Mouse (Mus musculus): ENCODE data around the gene Gprasp1. TPM values are rescaled to one million over a fixed set of nuclear protein-coding genes. Genes with fewer than 3 reads are reported as not detected.
"Not testable (repeated sequence)": the region's sequence is repeated elsewhere in the genome, so short reads cannot be mapped to it uniquely, and the experiment has no call there.

Gprasp1 gene
- total RNA-seq (2015) (13.5 and 19.9 TPM in 2 replicates), total RNA-seq (2017) (21.0 and 32.2 TPM in 2 replicates)

DNA sequence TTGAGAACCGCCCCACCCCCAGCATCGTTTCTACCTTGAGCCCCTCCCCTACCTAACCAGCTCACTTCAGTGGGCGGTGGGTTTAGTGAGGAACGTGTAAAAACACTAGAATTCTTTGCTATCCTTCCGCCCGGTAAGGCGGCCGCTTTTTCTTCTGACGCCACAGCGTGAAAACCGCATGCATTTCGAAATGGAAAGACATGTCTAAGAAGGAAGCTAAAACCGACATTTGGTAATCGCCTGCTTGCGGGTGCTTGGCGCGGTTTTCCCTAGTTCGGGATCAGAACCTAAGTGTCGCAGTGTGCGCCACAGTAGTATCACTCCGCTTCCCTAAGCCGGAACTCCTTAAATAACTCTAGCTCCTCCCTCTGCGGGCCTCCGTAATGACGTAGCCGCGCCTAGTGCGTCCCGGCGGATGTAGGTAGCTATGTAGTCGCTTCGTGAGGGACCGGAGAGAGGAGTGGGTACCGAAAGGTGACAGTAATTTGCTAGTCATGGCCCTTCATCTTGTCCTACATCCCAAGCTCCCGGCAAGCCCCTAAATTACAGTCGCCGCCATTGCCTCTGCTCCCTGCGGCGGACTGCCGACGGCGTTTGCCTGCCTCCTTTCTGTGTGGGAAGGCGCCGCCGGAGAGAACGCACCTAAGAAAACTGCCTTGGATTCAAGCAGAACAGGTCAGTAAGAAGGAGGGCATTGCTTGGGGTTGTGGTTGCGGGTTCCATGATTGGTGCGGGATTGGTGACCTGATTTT, at the start of gene Gprasp1, which contains the start of gene Armcx5:
Gene Gprasp1, plus strand, starts transcription at position 430 of the 752 bp plus-strand sequence.
Gene Armcx5, plus strand, starts transcription at position 430 of the 752 bp plus-strand sequence.
- ATAC-seq (replicated peaks; ENCODE audit: poor library complexity): peak; percentile 99

- ATAC-seq (replicated peaks; ENCODE audit: poor library complexity): no peak
These were observed 48.9 kb upstream of the Gprasp1 start, which contains the start of gene Tcp11x2 for GRCm38 (mm10) chrX:135693633-135694032. Gene Tcp11x2 (minus strand): TSS chrX:135693790.

DNA sequence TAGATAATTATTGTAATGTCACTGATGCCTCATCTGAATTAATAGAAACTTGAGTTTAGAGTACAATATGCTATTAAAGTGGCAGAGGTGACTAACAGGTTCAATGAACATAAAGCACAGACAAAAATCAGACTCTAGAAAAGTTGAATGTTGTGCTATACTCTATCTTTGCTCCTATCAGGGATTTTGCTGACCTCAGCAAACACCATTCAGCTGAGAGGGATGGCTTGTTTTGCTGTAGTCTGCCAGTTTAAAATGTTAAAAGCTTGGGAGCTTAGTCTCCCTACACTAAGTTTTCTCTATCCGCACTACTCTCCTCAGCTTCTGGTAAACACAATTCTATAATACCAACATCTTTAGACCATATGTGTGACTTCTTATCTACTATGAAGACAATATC, 39.4 kb upstream of the Gprasp1 start:
- no peak for ATAC-seq (replicated peaks; ENCODE audit: poor library complexity)

DNA sequence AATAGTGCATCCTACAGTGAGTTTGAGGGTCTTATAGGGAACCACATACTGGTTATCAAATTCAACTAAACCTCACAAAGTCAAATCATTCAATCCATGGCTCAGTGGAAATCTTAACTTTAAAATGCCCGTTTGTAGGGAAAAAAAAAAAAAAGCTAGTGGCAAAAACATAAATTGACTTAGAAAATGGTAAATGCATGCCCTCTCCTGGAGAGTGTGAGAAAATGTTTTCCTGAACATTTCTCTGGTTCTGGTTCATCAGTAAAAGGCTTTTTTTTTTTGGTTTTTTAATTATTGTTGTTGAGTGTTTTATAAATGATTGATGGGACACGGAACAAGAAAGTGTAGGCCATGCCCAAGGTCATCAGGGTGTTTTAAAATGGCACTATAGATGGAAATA, 38.2 kb upstream of the Gprasp1 start:
- ATAC-seq (replicated peaks; ENCODE audit: poor library complexity): no peak

- ATAC-seq (replicated peaks; ENCODE audit: poor library complexity): no peak
These were observed 29.7 kb upstream of the Gprasp1 start for GRCm38 (mm10) chrX:135712845-135713244.

DNA sequence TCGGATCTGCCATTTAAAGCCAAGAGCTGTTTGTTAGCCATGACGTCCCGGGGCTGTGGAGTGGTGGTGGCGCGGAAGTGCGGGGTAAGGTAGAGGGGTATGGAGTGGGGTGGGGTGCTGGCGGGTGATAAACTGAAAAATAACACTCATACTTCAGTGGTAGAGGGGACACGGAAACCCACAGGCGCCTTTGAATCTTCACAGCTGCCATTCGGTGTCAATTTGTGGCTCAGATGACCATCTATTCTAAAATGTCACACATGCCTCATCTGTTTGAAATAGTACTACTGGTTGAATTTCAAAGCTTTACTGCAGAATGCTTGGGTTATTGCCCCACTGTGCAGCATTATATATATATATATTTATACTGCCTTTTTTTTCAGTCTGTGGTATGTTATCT, 17.4 kb upstream of the Gprasp1 start, which contains the start of gene Tmsb15a:
Gene Tmsb15a, minus strand, starts transcription at position 101 of the 400 bp plus-strand sequence.
- ATAC-seq (replicated peaks; ENCODE audit: poor library complexity): no peak

DNA sequence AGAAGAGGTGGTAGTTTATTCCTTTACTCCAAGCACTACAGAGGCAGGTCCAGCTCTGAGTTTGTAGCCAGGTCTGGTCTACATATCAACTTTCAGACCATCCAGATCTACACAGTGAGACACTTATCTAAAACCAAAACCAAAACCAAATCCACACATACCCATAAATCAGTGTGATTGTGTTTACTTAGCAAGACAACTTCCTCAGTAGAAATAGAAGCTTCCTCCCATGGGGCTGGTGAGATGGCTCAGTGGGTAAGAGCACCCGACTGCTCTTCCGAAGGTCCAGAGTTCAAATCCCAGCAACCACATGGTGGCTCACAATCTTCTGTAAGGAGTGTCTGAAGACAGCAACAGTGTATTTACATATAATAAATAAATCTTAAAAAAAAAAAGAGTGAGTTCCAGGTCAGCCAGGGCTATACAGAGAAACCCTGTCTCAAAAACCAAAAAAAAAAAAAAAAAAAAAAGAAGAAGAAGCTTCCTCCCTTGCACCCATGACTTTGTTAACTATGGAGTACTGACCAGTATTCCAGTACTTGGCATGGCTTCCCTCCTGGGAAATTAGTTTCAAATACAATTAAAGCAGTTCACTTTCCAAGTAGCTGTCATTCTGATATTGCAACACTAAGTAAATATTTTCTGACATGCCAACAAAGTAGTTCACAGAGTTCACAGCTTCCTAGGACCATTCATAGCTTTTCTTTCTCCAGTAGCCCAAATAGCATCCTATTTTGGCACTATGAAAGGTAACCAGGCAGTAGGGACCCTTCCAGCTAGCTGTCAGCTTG, 3.6 kb upstream of the Gprasp1 start:
- no peak for ATAC-seq (replicated peaks; ENCODE audit: poor library complexity)

DNA sequence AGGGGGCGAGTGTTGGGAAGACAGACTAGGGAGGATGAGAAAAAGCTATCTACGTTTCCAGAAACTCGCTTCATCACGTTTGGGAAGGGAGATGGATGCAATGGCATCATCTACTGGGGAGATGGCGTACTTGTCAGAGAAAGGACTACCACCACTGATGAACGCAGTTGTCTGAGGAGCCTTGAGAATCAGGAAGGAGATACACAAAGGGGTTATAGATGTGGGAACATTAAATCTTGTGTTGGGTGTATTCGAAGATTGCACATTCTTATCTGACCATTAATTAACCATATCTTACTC, 473 bp downstream of the Gprasp1 start:
- peak; percentile 29 for ATAC-seq (replicated peaks; ENCODE audit: poor library complexity)

- not testable (repeated sequence) for ATAC-seq (replicated peaks; ENCODE audit: poor library complexity)
These were observed 2.8 kb downstream of the Gprasp1 start for GRCm38 (mm10) chrX:135745376-135745775.

DNA sequence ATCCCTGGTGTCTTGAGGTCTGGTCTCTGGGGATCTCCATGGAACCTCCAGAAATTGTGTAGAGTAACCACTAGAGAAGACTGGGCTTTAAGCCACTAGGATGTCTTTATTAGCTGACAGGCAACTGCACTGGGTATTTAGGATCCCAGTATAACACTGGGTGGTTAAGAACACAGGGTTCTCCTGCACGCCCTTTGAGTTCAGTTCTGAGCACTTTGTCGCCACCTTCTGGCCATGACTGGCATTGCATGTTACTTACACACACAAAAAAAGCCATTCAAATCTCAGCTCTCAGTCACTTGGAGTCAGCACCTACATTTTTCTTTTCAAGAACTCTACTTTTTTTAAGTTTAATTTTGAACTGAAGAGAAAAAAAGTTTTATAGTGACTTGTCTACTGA, 10.3 kb downstream of the Gprasp1 start:
- ATAC-seq (replicated peaks; ENCODE audit: poor library complexity): peak; percentile 90

GRCm38 (mm10) chrX:135761707-135762106, 19.2 kb downstream of the Gprasp1 start:
- peak; percentile 71; the same call in 1 of the 2 replicates for ATAC-seq (replicated peaks; ENCODE audit: poor library complexity)

GRCm38 (mm10) chrX:135768043-135768548, 25.6 kb downstream of the Gprasp1 start:
- ATAC-seq (replicated peaks; ENCODE audit: poor library complexity): no peak

DNA sequence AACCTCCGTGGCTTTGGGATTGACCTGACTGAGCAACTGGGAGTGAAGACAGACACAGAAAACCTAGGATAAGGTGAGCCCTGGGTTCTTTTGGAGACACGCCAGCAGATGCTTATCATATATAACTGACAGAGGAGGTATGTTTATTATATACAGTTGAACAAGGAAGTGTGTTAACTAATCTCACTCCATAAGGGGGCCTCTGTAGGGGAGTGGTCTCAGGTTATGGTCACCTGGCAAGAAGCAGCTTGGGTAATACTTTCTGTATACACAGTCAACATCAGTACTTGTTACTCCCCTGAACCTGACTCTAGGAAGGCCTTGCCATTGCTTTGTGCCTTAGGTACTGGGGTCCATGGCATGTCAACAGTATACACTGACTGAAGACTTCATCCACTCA, 26.0 kb downstream of the Gprasp1 start:
- ATAC-seq (replicated peaks; ENCODE audit: poor library complexity): no peak

GRCm38 (mm10) chrX:135791536-135791935, 49.0 kb downstream of the Gprasp1 start:
- no peak for ATAC-seq (replicated peaks; ENCODE audit: poor library complexity)

DNA sequence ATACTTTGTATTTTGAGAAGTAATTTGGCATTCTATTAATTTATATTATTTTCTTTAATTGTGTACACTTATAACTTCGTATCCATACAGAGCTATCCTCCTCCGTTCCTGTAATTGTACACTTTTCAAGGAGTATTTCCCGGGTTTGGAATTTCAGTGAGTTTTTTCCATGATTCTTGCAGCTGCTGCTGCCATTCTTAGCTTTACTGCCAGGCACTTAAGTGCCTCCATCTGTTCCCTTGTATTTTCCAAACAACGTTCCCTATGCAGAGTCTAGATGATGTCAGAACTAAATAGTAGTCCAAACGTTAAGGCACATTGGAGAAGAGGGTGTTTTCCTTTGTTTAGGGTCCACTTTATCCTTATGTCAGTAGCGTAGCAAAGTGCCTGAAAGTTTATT, 49.8 kb downstream of the Gprasp1 start:
- no peak for ATAC-seq (replicated peaks; ENCODE audit: poor library complexity)

DNA sequence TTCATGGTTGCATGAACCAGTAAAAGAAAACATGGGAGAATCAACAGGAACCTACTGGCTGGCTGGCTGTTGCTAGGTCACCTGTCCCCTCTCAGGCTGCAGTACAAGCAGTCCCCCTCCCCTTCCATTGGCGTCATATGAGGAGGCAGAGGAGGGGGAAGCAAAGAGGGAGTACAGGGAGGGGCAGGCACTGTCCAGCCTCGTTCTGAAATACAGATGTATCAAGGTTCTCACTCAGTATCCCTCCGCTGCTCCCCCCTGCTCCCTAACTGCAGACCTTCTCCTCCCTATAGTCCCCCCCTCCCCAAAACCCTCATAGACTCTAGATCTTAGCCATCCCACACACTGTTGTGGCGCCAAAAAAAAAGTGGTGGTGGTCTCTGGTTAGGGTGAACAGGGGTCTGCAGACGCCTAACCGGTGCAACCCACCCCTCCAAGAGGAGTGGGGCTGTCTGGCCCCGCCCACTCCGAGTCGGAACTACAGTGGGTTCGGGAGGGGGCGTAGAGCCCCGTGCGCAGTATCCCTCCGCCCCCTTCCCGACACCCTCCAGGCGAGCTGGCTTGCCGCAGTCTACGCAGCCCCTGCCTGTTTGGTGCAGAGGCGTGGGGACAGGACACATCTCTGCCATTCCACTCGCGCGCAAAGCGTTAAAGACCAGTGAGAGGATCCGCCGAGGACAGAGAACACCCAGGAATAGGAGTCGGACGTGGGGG, 53.2 kb downstream of the Gprasp1 start:
- peak; percentile 78 for ATAC-seq (replicated peaks; ENCODE audit: poor library complexity)

DNA sequence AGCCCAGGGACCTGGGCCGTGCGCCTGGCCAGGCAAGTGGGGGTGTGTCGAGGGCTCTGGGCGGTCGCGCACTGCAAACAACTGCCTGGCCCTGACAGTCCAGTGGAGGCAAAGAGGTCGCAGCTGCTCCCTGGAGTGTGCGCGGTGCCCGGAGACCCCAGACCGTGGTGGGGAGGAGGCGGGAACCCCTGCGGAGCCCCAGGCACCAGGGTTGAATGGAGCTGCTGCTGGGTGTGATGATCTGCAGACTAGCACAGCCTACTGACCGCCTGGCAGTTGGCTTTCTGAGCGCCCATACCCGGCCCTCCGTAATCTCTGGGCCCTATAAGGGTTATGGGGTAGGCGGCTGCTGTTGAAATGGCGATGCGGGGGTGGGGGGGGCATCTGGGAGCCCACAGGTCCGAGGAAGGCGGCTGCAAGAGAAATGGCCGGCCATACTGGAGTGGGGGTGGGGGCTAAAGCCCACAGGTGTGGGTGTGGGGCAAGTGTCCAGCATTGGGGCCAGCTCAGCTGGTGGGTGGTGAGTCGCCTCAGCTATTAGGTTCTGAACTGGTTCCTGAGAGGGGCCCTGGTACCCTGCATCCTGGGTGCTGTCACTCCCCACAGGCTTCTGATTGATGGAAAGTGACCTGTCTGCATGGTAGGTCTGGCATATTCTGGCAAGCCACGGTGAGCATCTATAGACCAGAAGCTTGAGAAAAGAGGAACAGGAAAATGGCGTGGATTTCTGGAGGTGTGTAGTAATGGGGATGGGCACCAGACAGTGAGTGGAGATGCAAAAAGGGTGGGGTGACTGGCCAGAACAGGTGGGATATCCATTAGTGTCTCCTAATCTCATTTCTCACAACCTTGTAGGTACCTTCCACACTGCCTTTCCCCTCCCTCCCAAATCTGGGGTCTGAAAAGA, 54.0 kb downstream of the Gprasp1 start:
- peak; percentile 40 for ATAC-seq (replicated peaks; ENCODE audit: poor library complexity)

GRCm38 (mm10) chrX:135797212-135797644, 54.7 kb downstream of the Gprasp1 start, which contains the start of gene Bhlhb9:
Gene Bhlhb9 (plus strand): TSS chrX:135797594.
- ATAC-seq (replicated peaks; ENCODE audit: poor library complexity): peak; percentile 93

- no peak for ATAC-seq (replicated peaks; ENCODE audit: poor library complexity)
These were observed 61.6 kb downstream of the Gprasp1 start for GRCm38 (mm10) chrX:135804149-135804548.

DNA sequence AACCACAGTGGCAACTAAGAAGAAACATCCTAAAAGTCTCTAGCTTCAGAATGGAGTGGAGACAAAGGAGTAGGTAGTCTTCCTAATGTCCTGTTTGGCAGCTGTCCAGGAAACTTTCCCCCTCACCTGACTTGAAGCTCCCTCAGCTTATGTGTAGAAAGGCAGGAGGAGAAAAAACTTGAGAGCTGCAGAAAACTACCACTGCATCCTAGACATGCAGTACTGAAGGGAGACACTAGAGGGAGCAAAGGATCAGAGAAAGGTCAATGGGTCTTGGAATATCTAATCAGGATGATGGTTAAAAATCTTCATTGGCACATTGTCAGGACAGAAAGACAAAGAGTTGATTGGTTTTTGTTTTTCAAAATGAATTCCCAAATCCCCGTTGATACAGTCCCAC, 63.2 kb downstream of the Gprasp1 start:
- peak; percentile 92 for ATAC-seq (replicated peaks; ENCODE audit: poor library complexity)

Measured in megakaryocyte progenitor cell, adult 5-6 weeks (primary cell).